Comparison of ENCODE assay signal across 8 mouse cellular contexts in genomic region chr2:129801231-129802029, GRCm38 (mm10). TPM values are rescaled to one million over a fixed set of nuclear protein-coding genes. Genes with fewer than 3 reads are reported as not detected.
DNase-seq lines count a peak whose midpoint lies in the region; ATAC-seq and TF ChIP-seq lines count a peak whose summit lies in the region.

No protein-coding gene starts in this region.

- peak; percentile 76 for DNase-seq in c-Kit-positive CD71-positive TER-119-positive erythroid progenitor cells, embryonic 14.5 days (ENCODE audit: low spot score)
- DNase-seq in heart, postnatal 0 days (ENCODE audit: low spot score), result peak; percentile 83
- DNase-seq in kidney, postnatal 36 days, result peak; percentile 91 to 95
- DNase-seq in neural tube, embryonic 11.5 days (ENCODE audit: low spot score), result peak; percentile 91

- H3K27me3 ChIP-seq in E14TG2a.4 (ENCODE audit: insufficient read depth, low read length), result peaks cover 4% of the 10 kb centered on the region
- no peaks in the 10 kb centered on the region for H3K27me3 ChIP-seq in forebrain, embryonic 13.5 days
- no peaks in the 10 kb centered on the region for H3K27me3 ChIP-seq in heart, postnatal 0 days (ENCODE audit: control insufficient read depth, insufficient read depth, low read length)
- no peaks in the 10 kb centered on the region for H3K27me3 ChIP-seq in liver, embryonic 15.5 days
- no peaks in the 10 kb centered on the region for H3K27me3 ChIP-seq in neural tube, embryonic 11.5 days (ENCODE audit: control insufficient read depth, insufficient read depth, low read length)
- H3K27me3 ChIP-seq in stomach, embryonic 16.5 days (ENCODE audit: control insufficient read depth, insufficient read depth, low read length), result no peaks in the 10 kb centered on the region

- peak overlapping the region; percentile 96 for H3K27ac ChIP-seq in forebrain, embryonic 13.5 days
- H3K27ac ChIP-seq in heart, postnatal 0 days (ENCODE audit: low read depth), result peak overlapping the region; percentile 97
- H3K27ac ChIP-seq in liver, embryonic 15.5 days (replicated peaks), result peak overlapping the region; percentile 92
- peak overlapping the region; percentile 95 for H3K27ac ChIP-seq in neural tube, embryonic 11.5 days (ENCODE audit: low read depth, low read length)
- peak overlapping the region; percentile 99 for H3K27ac ChIP-seq in stomach, embryonic 16.5 days (ENCODE audit: low read length)

- no peaks in the 10 kb centered on the region for H3K9me3 ChIP-seq in E14TG2a.4 (ENCODE audit: low read length)
- no peaks in the 10 kb centered on the region for H3K9me3 ChIP-seq in forebrain, embryonic 13.5 days (replicated peaks)
- no peaks in the 10 kb centered on the region for H3K9me3 ChIP-seq in heart, postnatal 0 days (replicated peaks; ENCODE audit: control insufficient read depth, low read length)
- no peaks in the 10 kb centered on the region for H3K9me3 ChIP-seq in liver, embryonic 15.5 days (replicated peaks)
- H3K9me3 ChIP-seq in neural tube, embryonic 11.5 days (ENCODE audit: control insufficient read depth, low read length), result no peaks in the 10 kb centered on the region
- H3K9me3 ChIP-seq in stomach, embryonic 16.5 days (replicated peaks; ENCODE audit: control insufficient read depth, low read length), result no peaks in the 10 kb centered on the region

- peaks cover 47% of the 10 kb centered on the region for H3K36me3 ChIP-seq in E14TG2a.4 (ENCODE audit: insufficient read depth, low read length)
- peaks cover 26% of the 10 kb centered on the region for H3K36me3 ChIP-seq in forebrain, embryonic 13.5 days (ENCODE audit: poor library complexity, severe bottlenecking)
- H3K36me3 ChIP-seq in heart, postnatal 0 days (replicated peaks; ENCODE audit: control insufficient read depth, insufficient read depth, low read length), result no peaks in the 10 kb centered on the region; the same call in none of the 2 replicates
- H3K36me3 ChIP-seq in liver, embryonic 15.5 days (replicated peaks), result peaks cover 41% of the 10 kb centered on the region
- H3K36me3 ChIP-seq in neural tube, embryonic 11.5 days (ENCODE audit: control insufficient read depth, insufficient read depth, low read length), result no peaks in the 10 kb centered on the region
- H3K36me3 ChIP-seq in stomach, embryonic 16.5 days (ENCODE audit: control insufficient read depth, insufficient read depth, low read length), result 0 out of 2 replicates have a peak, but pooled peaks cover 2% of the 10 kb centered on the region

- no peak for TF ChIP-seq CTCF in E14TG2a.4 (conservative IDR thresholded peaks at IDR 0.05; ENCODE audit: low read length)
- TF ChIP-seq CTCF in heart, postnatal 0 days (IDR thresholded peaks at IDR 0.05; ENCODE audit: low read depth), result no peak

- ATAC-seq in forebrain, embryonic 13.5 days, result peak; percentile 83
- peak; percentile 73 for ATAC-seq in heart, postnatal 0 days (ENCODE audit: insufficient read depth, low read depth)
- peak; percentile 65 for ATAC-seq in liver, embryonic 15.5 days (ENCODE audit: insufficient read depth)
- ATAC-seq in neural tube, embryonic 11.5 days (ENCODE audit: insufficient read depth, low FRiP score, low TSS enrichment), result peak; percentile 76
- peak; percentile 80 for ATAC-seq in stomach, embryonic 16.5 days (ENCODE audit: insufficient read depth, low FRiP score)

- H3K4me3 ChIP-seq in E14TG2a.4 (replicated peaks; ENCODE audit: low read length), result peak overlapping the region; percentile 95
- H3K4me3 ChIP-seq in forebrain, embryonic 13.5 days, result peak overlapping the region; percentile 90
- peak overlapping the region; percentile 90 for H3K4me3 ChIP-seq in heart, postnatal 0 days (ENCODE audit: low read depth, low read length)
- H3K4me3 ChIP-seq in liver, embryonic 15.5 days (replicated peaks), result peak overlapping the region; percentile 94
- peak overlapping the region; percentile 94 for H3K4me3 ChIP-seq in neural tube, embryonic 11.5 days (ENCODE audit: low read depth, low read length)
- H3K4me3 ChIP-seq in stomach, embryonic 16.5 days (replicated peaks; ENCODE audit: low read length), result peak overlapping the region; percentile 99

- TF ChIP-seq EP300 in heart, postnatal 0 days (IDR thresholded peaks at IDR 0.05; ENCODE audit: low read depth), result peak; percentile 84

- under 1% methylated on average over 71 of the region's 73 CpGs for WGBS in forebrain, embryonic 13.5 days
- WGBS in heart, postnatal 0 days, result under 1% methylated on average over 71 of the region's 73 CpGs
- under 1% methylated on average over 73 of the region's 73 CpGs for WGBS in liver, embryonic 15.5 days (ENCODE audit: insufficient replicate concordance)
- 0% methylated on average over 73 of the region's 73 CpGs for WGBS in neural tube, embryonic 11.5 days
- WGBS in stomach, embryonic 16.5 days, result under 1% methylated on average over 73 of the region's 73 CpGs

- H3K9ac ChIP-seq in forebrain, embryonic 13.5 days, result peak overlapping the region; percentile 98
- peak overlapping the region; percentile 87 for H3K9ac ChIP-seq in heart, postnatal 0 days (replicated peaks; ENCODE audit: low read depth, low read length)
- peak overlapping the region; percentile 91 for H3K9ac ChIP-seq in liver, embryonic 15.5 days
- H3K9ac ChIP-seq in neural tube, embryonic 11.5 days (ENCODE audit: low read length), result peak overlapping the region; percentile 93
- peak overlapping the region; percentile 97 for H3K9ac ChIP-seq in stomach, embryonic 16.5 days (ENCODE audit: low read length)

- H3K4me1 ChIP-seq in E14TG2a.4 (replicated peaks; ENCODE audit: low read depth, low read length), result peaks cover 69% of the 10 kb centered on the region
- peaks cover 48% of the 10 kb centered on the region for H3K4me1 ChIP-seq in forebrain, embryonic 13.5 days
- peaks cover 38% of the 10 kb centered on the region for H3K4me1 ChIP-seq in heart, postnatal 0 days (ENCODE audit: control insufficient read depth, insufficient read depth)
- peaks cover 32% of the 10 kb centered on the region for H3K4me1 ChIP-seq in liver, embryonic 15.5 days (replicated peaks)
- H3K4me1 ChIP-seq in neural tube, embryonic 11.5 days (ENCODE audit: control insufficient read depth, insufficient read depth, low read length), result peaks cover 14% of the 10 kb centered on the region
- peaks cover 27% of the 10 kb centered on the region for H3K4me1 ChIP-seq in stomach, embryonic 16.5 days (ENCODE audit: control insufficient read depth, insufficient read depth, low read length)

- H3K4me2 ChIP-seq in forebrain, embryonic 13.5 days, result peak overlapping the region; percentile 88
- H3K4me2 ChIP-seq in heart, postnatal 0 days (ENCODE audit: low read depth, low read length), result peak overlapping the region; percentile 95
- H3K4me2 ChIP-seq in liver, embryonic 15.5 days, result peak overlapping the region; percentile 85
- H3K4me2 ChIP-seq in neural tube, embryonic 11.5 days (ENCODE audit: low read depth), result peak overlapping the region; percentile 94
- H3K4me2 ChIP-seq in stomach, embryonic 16.5 days (ENCODE audit: low read depth, low read length), result peak overlapping the region; percentile 84

RNA-seq across cellular contexts. Expression of gene Stk35, which starts 1.1 kb away (rescaled TPM):
- 9.4 and 11.4 TPM in 2 replicates for polyA plus RNA-seq in forebrain, embryonic 13.5 days (2015; fragmentation: Nextera tagmentation; extraction: Ambion mirVana)
- total RNA-seq in heart, postnatal 0 days (2014; rRNA removed; ENCODE audit: low replicate concordance), result 11.0 and 11.1 TPM in 2 replicates
- polyA plus RNA-seq in heart, postnatal 0 days (2015; fragmentation: Nextera tagmentation; extraction: Ambion mirVana), result 4.5 and 4.7 TPM in 2 replicates
- 3.7 and 4.6 TPM in 2 replicates for polyA plus RNA-seq in liver, embryonic 15.5 days (2015; fragmentation: Nextera tagmentation; extraction: Ambion mirVana)
- 18.2 and 19.3 TPM in 2 replicates for polyA plus RNA-seq in neural tube, embryonic 11.5 days (2014; fragmentation: Nextera tagmentation; extraction: Ambion mirVana)
- 5.2 and 7.5 TPM in 2 replicates for polyA plus RNA-seq in stomach, embryonic 16.5 days (2015; fragmentation: Nextera tagmentation; extraction: Ambion mirVana)

Comparison
In these comparisons a context has a peak if more than half of its experiments do, and no peak if none do; other contexts are left out.
1. Peak in every context shown above with its lines: DNase-seq, ATAC-seq, H3K4me3 ChIP-seq and H3K27ac ChIP-seq.